Mouse (Mus musculus): ENCODE results near the gene Fubp1.
"Not testable (repeated sequence)": the region's sequence is repeated elsewhere in the genome, so short reads cannot be mapped to it uniquely, and the experiment has no call there.

Fubp1 gene

GRCm38 (mm10) chr3:152192238-152192931 lies 17.8 kb upstream of the Fubp1 start:
- no peak for DNase-seq (ENCODE audit: extremely low read depth, low read depth, low spot score)

GRCm38 (mm10) chr3:152193177-152193576 lies 17.0 kb upstream of the Fubp1 start:
- DNase-seq (ENCODE audit: extremely low read depth, low read depth, low spot score): no peak

GRCm38 (mm10) chr3:152193635-152194097 lies 16.6 kb upstream of the Fubp1 start:
- DNase-seq (ENCODE audit: extremely low read depth, low read depth, low spot score): no peak

- not testable (repeated sequence) for DNase-seq (ENCODE audit: extremely low read depth, low read depth, low spot score)
These were observed 13.0 kb upstream of the Fubp1 start for GRCm38 (mm10) chr3:152197246-152197645.

- no peak for DNase-seq (ENCODE audit: extremely low read depth, low read depth, low spot score)
These were observed 11.1 kb upstream of the Fubp1 start for GRCm38 (mm10) chr3:152199125-152199524.

GRCm38 (mm10) chr3:152201181-152201580 lies 9.0 kb upstream of the Fubp1 start:
- DNase-seq (ENCODE audit: extremely low read depth, low read depth, low spot score): no peak

GRCm38 (mm10) chr3:152201651-152202050 lies 8.6 kb upstream of the Fubp1 start:
- DNase-seq (ENCODE audit: extremely low read depth, low read depth, low spot score): no peak

- DNase-seq (ENCODE audit: extremely low read depth, low read depth, low spot score): no peak
These were observed 7.3 kb upstream of the Fubp1 start for GRCm38 (mm10) chr3:152202942-152203341.

GRCm38 (mm10) chr3:152203411-152203810 lies 6.8 kb upstream of the Fubp1 start:
- no peak for DNase-seq (ENCODE audit: extremely low read depth, low read depth, low spot score)

GRCm38 (mm10) chr3:152203996-152204395 lies 6.2 kb upstream of the Fubp1 start:
- no peak for DNase-seq (ENCODE audit: extremely low read depth, low read depth, low spot score)

GRCm38 (mm10) chr3:152204577-152204976 lies 5.6 kb upstream of the Fubp1 start:
- DNase-seq (ENCODE audit: extremely low read depth, low read depth, low spot score): no peak

- DNase-seq (ENCODE audit: extremely low read depth, low read depth, low spot score): no peak
These were observed 3.1 kb upstream of the Fubp1 start for GRCm38 (mm10) chr3:152207156-152207555.

- DNase-seq (ENCODE audit: extremely low read depth, low read depth, low spot score): no peak
These were observed 1.9 kb upstream of the Fubp1 start for GRCm38 (mm10) chr3:152208096-152208885.

GRCm38 (mm10) chr3:152209177-152209966 lies 850 bp upstream of the Fubp1 start:
- no peak for DNase-seq (ENCODE audit: extremely low read depth, low read depth, low spot score)

- DNase-seq (ENCODE audit: extremely low read depth, low read depth, low spot score): no peak
These were observed 638 bp downstream of the Fubp1 start for GRCm38 (mm10) chr3:152210728-152211391.

- DNase-seq (ENCODE audit: extremely low read depth, low read depth, low spot score): no peak
These were observed 1.6 kb downstream of the Fubp1 start for GRCm38 (mm10) chr3:152211731-152212279.

- no peak for DNase-seq (ENCODE audit: extremely low read depth, low read depth, low spot score)
These were observed 3.2 kb downstream of the Fubp1 start for GRCm38 (mm10) chr3:152213416-152213815.

- no peak for DNase-seq (ENCODE audit: extremely low read depth, low read depth, low spot score)
These were observed 14.7 kb downstream of the Fubp1 start for GRCm38 (mm10) chr3:152224918-152225317.

- no peak for DNase-seq (ENCODE audit: extremely low read depth, low read depth, low spot score)
These were observed 15.7 kb downstream of the Fubp1 start for GRCm38 (mm10) chr3:152225906-152226305.

GRCm38 (mm10) chr3:152228843-152229242 lies 18.6 kb downstream of the Fubp1 start:
- no peak for DNase-seq (ENCODE audit: extremely low read depth, low read depth, low spot score)

GRCm38 (mm10) chr3:152229271-152229670 lies 19.0 kb downstream of the Fubp1 start:
- no peak for DNase-seq (ENCODE audit: extremely low read depth, low read depth, low spot score)

Measured in fat pad, adult 2 months (tissue).